Mouse (Mus musculus): ENCODE measurements around the gene Wdr31. TPM values are rescaled to one million over a fixed set of nuclear protein-coding genes. Genes with fewer than 3 reads are reported as not detected.
"Not testable (repeated sequence)": the region's sequence is repeated elsewhere in the genome, so short reads cannot be mapped to it uniquely, and the experiment has no call there.

Wdr31 gene
- total RNA-seq, 2 experiments from 2014 or later, result 9.0 to 9.4 TPM

- intact Hi-C loops (cut with DNase I), result loop anchor here (5.0 kb wide), 1 partner anchor 45 kb away; no protein-coding TSS in a partner anchor
- DNase-seq (ENCODE audit: low spot score in 2 of 2), result peak; percentile 80 to 88
Observed at GRCm38 (mm10) chr4:62501964-62502732, 31.5 kb upstream of the Wdr31 start.

- intact Hi-C loops (cut with DNase I), result loop anchor here (5.0 kb wide), 1 partner anchor 44 kb away; no protein-coding TSS in a partner anchor
- DNase-seq (ENCODE audit: low spot score in 2 of 2), result no peak
Observed at GRCm38 (mm10) chr4:62501534-62501933, 30.8 kb upstream of the Wdr31 start.

GRCm38 (mm10) chr4:62500799-62501198, 30.1 kb upstream of the Wdr31 start:
- no peak for DNase-seq (ENCODE audit: low spot score in 2 of 2)
- intact Hi-C loops (cut with DNase I), result loop anchor here (5.0 kb wide), 1 partner anchor 43 kb away; no protein-coding TSS in a partner anchor

- intact Hi-C loops (cut with DNase I), result no loop called here
- DNase-seq (ENCODE audit: low spot score in 2 of 2), result peak; percentile 69 to 85
Observed at GRCm38 (mm10) chr4:62496815-62497214, 26.1 kb upstream of the Wdr31 start.

- intact Hi-C loops (cut with DNase I), result no loop called here
- DNase-seq (ENCODE audit: low spot score in 2 of 2), result no peak
Observed at GRCm38 (mm10) chr4:62495946-62496345, 25.2 kb upstream of the Wdr31 start.

- intact Hi-C loops (cut with DNase I), result no loop called here
- DNase-seq (ENCODE audit: low spot score in 2 of 2), result no peak
Observed at GRCm38 (mm10) chr4:62494230-62494629, 23.5 kb upstream of the Wdr31 start.

- intact Hi-C loops (cut with DNase I), result no loop called here
- DNase-seq (ENCODE audit: low spot score in 2 of 2), result peak; percentile 37 to 63
Observed at GRCm38 (mm10) chr4:62492682-62493081, 22.0 kb upstream of the Wdr31 start.

- DNase-seq (ENCODE audit: low spot score in 2 of 2), result no peak
- intact Hi-C loops (cut with DNase I), result no loop called here
Observed at GRCm38 (mm10) chr4:62487914-62488313, 17.2 kb upstream of the Wdr31 start.

- intact Hi-C loops (cut with DNase I), result no loop called here
- no peak for DNase-seq (ENCODE audit: low spot score in 2 of 2)
Observed at GRCm38 (mm10) chr4:62487172-62487571, 16.5 kb upstream of the Wdr31 start.

- intact Hi-C loops (cut with DNase I), result no loop called here
- DNase-seq (ENCODE audit: low spot score in 2 of 2), result no peak
Observed at GRCm38 (mm10) chr4:62486162-62486696, 15.5 kb upstream of the Wdr31 start.

- intact Hi-C loops (cut with DNase I), result no loop called here
- no peak for DNase-seq (ENCODE audit: low spot score in 2 of 2)
Observed at GRCm38 (mm10) chr4:62485450-62486161, 14.9 kb upstream of the Wdr31 start.

GRCm38 (mm10) chr4:62484928-62485327, 14.2 kb upstream of the Wdr31 start:
- intact Hi-C loops (cut with DNase I), result no loop called here
- no peak for DNase-seq (ENCODE audit: low spot score in 2 of 2)

- intact Hi-C loops (cut with DNase I), result no loop called here
- no peak for DNase-seq (ENCODE audit: low spot score in 2 of 2)
Observed at GRCm38 (mm10) chr4:62480709-62481605, 10.3 kb upstream of the Wdr31 start.

GRCm38 (mm10) chr4:62479937-62480708, 9.4 kb upstream of the Wdr31 start, which contains the start of gene Bspry:
Bspry (plus strand) TSS chr4:62480053.
- DNase-seq (ENCODE audit: low spot score in 2 of 2), result no peak
- intact Hi-C loops (cut with DNase I), result no loop called here

- DNase-seq (ENCODE audit: low spot score in 2 of 2); intact Hi-C loops (cut with DNase I): not testable (repeated sequence)
Observed at GRCm38 (mm10) chr4:62479593-62479936, 8.9 kb upstream of the Wdr31 start.

GRCm38 (mm10) chr4:62477542-62478244, 7.0 kb upstream of the Wdr31 start:
- intact Hi-C loops (cut with DNase I), result no loop called here
- DNase-seq (ENCODE audit: low spot score in 2 of 2), result no peak

GRCm38 (mm10) chr4:62475793-62476192, 5.1 kb upstream of the Wdr31 start:
- DNase-seq (ENCODE audit: low spot score in 2 of 2), result no peak
- intact Hi-C loops (cut with DNase I), result no loop called here

- no peak for DNase-seq (ENCODE audit: low spot score in 2 of 2)
Observed at GRCm38 (mm10) chr4:62475131-62475530, 4.4 kb upstream of the Wdr31 start.

More at GRCm38 (mm10) chr4:62475131-62475530, 4.4 kb upstream of the Wdr31 start:
- intact Hi-C loops (cut with DNase I), result no loop called here

Data from left cerebral cortex, postnatal 14 days (tissue).